Mouse (Mus musculus) hindbrain, postnatal 0 days (tissue): ENCODE measurements around the gene Timm22. TPM values are rescaled to one million over a fixed set of nuclear protein-coding genes. Genes with fewer than 3 reads are reported as not detected.

Source experiments
- ATAC-seq: fragments of 200-750 bp; cut with Nextera tagmentation; 2 replicates; pipeline ENCODE4 v1.8.0; 2017; ENCODE audit warnings: mild to moderate bottlenecking, moderate TSS enrichment, moderate library complexity
- DNase-seq: peaks from one replicate; pipeline ENCODE4 v3.0.0-alpha.2; 2015; ENCODE audit warnings: low spot score
- H3K27ac ChIP-seq: fragments of 300-500 bp; sonication (generic); 2 replicates; pipeline ENCODE4 v1.5.1; 2014; ENCODE audit warnings: mild to moderate bottlenecking
- H3K27me3 ChIP-seq: fragments of 300-500 bp; sonication (generic); 2 replicates; pipeline ENCODE4 v1.6.1; 2014; ENCODE audit warnings: low read length, mixed read lengths; ENCODE audit not compliant: insufficient read depth
- H3K36me3 ChIP-seq: fragments of 300-500 bp; sonication (generic); 2 replicates; pipeline ENCODE4 v1.6.1; 2014; ENCODE audit warnings: low read length, mixed read lengths; ENCODE audit not compliant: insufficient read depth
- H3K4me1 ChIP-seq: fragments of 300-500 bp; sonication (generic); 2 replicates; pipeline ENCODE4 v1.6.1; 2014; ENCODE audit warnings: antibody characterized with exemption, low read length, mixed read lengths; ENCODE audit not compliant: insufficient read depth
- H3K4me2 ChIP-seq: fragments of 300-500 bp; sonication (generic); 2 replicates; pipeline ENCODE4 v1.6.1; 2014; ENCODE audit warnings: low read depth, mild to moderate bottlenecking, low read length, moderate library complexity, mixed read lengths
- H3K4me3 ChIP-seq: fragments of 300-500 bp; sonication (generic); 2 replicates; pipeline ENCODE4 v1.5.1; 2014; ENCODE audit warnings: low read length
- H3K9ac ChIP-seq: fragments of 300-500 bp; sonication (generic); replicated peaks from 2 replicates; pipeline ENCODE4 v1.6.1; 2014; ENCODE audit warnings: mild to moderate bottlenecking, low read length, moderate library complexity, mixed read lengths
- H3K9me3 ChIP-seq: fragments of 300-500 bp; sonication (generic); 2 replicates; pipeline ENCODE4 v1.6.1; 2016; ENCODE audit warnings: low read length, mixed read lengths
- CTCF ChIP-seq: IDR thresholded peaks from 2 replicates; pipeline ENCODE4 v1.5.1; 2016; ENCODE audit warnings: antibody characterized with exemption, control low read depth, low read depth
- WGBS: fragments of 180-500 bp; shearing (Covaris S2); extraction: QIAGEN DNeasy Blood & Tissue Kit; methylation state at CpG from one replicate; pipeline ENCODE4 v1.1.7; 2014; 5-methylcytosine and 5-hydroxymethylcytosine counted together
- polyA plus RNA-seq: library from polyadenylated mRNA; unstranded; fragments of >200 nt; fragmentation: Nextera tagmentation; extraction: Ambion mirVana; gene quantifications from 2 replicates; pipeline ENCODE4 v1.2.1, GENCODE M21; 2015
- total RNA-seq: library from RNA; depleted of rRNA; stranded (reverse); fragments of >200 nt; gene quantifications from 2 replicates; pipeline ENCODE4 v1.2.3, GENCODE M21; 2014

Gene Timm22
- total and polyA plus RNA-seq, 2 experiments from 2014 or later, result 49.8 to 104 TPM

DNA sequence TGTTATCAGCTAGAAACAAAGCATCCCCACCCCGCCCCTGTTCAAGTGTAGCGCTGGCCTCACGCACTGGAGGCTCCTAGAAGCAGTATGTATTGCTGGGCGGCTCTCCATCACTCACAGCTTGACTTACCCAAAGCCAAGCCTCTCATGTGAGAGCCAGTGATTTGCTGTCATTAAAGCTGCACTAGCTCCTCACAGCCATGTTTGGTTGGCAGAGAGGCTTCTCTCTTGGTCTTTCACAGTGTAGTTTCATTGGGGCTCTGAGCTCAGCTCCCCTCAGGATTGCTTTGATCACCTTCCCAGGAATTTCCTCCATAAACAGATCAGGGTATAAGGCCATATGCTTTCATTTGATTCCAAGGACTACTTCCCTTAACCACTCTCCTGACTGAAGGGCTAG is 6.5 kb downstream of the Timm22 start:
- no peak for ATAC-seq
- Histone ChIP-seq H3K9me3 (no peaks in the 10 kb centered on the region), H3K4me3 (no peak overlapping the region), H3K4me2 (no peak overlapping the region), H3K9ac (no peak overlapping the region), H3K27me3 (no peaks in the 10 kb centered on the region), H3K36me3 (peaks cover 30% of the 10 kb centered on the region), H3K4me1 (no peaks in the 10 kb centered on the region), H3K27ac (no peak overlapping the region)
- 70% methylated on average over 4 of the region's 4 CpGs for WGBS
- DNase-seq, result no peak
- no peak for TF ChIP-seq CTCF

- ATAC-seq, result no peak
- no peaks in the 10 kb centered on the region for H3K27me3 ChIP-seq
- H3K4me1 ChIP-seq, result peaks cover 9% of the 10 kb centered on the region; the same call in 1 of the 2 replicates
- no peak overlapping the region; the same call in 1 of the 2 replicates for H3K27ac ChIP-seq
- H3K9ac ChIP-seq, result no peak overlapping the region
- 83% methylated on average over 4 of the region's 4 CpGs for WGBS
- peaks cover 48% of the 10 kb centered on the region for H3K36me3 ChIP-seq
- no peak for DNase-seq
- no peaks in the 10 kb centered on the region for H3K9me3 ChIP-seq
- no peak overlapping the region for H3K4me3 ChIP-seq
- no peak for TF ChIP-seq CTCF
- H3K4me2 ChIP-seq, result no peak overlapping the region
These were observed 8.2 kb downstream of the Timm22 start for GRCm38 (mm10) chr11:76415001-76415400.

DNA sequence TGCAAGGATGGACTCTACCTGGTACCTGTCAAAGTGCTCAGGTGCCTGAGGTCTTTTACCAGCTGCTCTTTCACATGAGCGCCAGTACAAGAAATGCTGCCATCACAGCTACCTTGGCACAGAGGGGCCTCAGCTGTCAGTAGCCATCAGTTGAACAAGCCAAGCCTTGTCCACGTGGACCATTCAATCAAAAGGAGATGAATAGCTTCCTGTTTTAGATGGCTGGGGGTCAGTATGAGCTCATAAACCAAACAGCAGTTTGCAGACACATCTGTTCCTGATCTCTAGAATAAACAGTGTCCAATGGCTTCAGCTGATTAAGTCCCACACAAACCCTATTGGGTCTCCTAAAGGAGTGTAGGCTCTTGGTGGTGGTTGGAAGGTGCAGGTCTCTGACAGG is 9.2 kb downstream of the Timm22 start:
- no peaks in the 10 kb centered on the region for H3K9me3 ChIP-seq
- peak overlapping the region; percentile 36 for H3K27ac ChIP-seq
- ATAC-seq (no peak), DNase-seq (no peak)
- H3K9ac ChIP-seq, result no peak overlapping the region
- no peak for TF ChIP-seq CTCF
- H3K4me1 ChIP-seq, result peaks cover 9% of the 10 kb centered on the region; the same call in 1 of the 2 replicates
- H3K27me3 ChIP-seq, result no peaks in the 10 kb centered on the region
- H3K4me3 ChIP-seq, result no peak overlapping the region
- 49% methylated on average over 2 of the region's 2 CpGs for WGBS
- H3K36me3 ChIP-seq, result peaks cover 52% of the 10 kb centered on the region
- no peak overlapping the region for H3K4me2 ChIP-seq

DNA sequence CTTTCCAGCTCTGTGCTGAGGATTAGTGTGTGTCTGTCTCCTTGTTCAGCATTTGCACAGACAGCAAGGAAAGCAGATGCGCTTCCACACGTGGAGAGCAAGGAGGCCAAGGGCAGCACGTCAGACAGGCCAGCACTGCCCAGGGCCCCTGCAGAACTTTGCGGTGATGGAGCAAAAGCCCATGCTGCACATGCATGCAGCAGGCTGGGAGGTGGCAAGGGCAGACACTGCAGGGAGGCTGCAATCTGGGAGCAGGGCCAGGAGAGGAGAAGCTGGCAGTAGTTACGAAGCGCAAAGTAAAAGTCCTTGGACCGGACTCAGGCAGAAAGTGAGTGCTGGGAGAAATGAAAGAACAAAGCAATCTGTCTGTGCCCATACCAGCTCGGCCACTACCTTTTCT is 11.7 kb downstream of the Timm22 start:
- Histone ChIP-seq H3K9me3 (no peaks in the 10 kb centered on the region), H3K4me1 (peaks cover 9% of the 10 kb centered on the region; the same call in 1 of the 2 replicates), H3K4me3 (no peak overlapping the region), H3K4me2 (no peak overlapping the region), H3K27me3 (no peaks in the 10 kb centered on the region), H3K27ac (peak overlapping the region; percentile 65; the same call in 1 of the 2 replicates), H3K36me3 (peaks cover 69% of the 10 kb centered on the region), H3K9ac (no peak overlapping the region)
- 40% methylated on average over 8 of the region's 8 CpGs for WGBS
- ATAC-seq (peak; percentile 56), DNase-seq (peak; percentile 72)
- TF ChIP-seq CTCF, result no peak

DNA sequence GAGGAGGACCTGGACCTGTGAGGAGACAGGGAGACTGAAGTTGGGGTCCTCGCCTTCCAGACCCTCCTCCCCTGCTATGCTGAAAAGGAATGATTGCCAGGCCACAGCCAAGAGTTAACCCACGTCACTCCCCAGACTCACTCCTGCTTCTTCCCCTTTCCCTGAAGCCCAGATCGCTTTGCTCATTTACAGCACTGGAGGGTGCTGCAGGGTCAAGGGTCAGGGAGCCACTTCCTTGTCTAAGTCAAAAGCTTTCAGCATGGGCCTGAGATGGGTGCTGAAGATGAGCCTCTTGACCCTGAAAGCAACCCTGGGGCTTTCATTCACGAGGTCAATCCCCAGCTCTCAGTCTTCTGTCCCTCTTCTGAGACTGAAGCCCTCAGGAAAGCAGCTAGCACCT is 12.4 kb downstream of the Timm22 start:
- Histone ChIP-seq H3K4me3 (no peak overlapping the region), H3K27ac (peak overlapping the region; percentile 65; the same call in 1 of the 2 replicates), H3K4me2 (no peak overlapping the region), H3K9me3 (no peaks in the 10 kb centered on the region), H3K9ac (0 out of 2 replicates have a peak overlapping the region, but pooled peaks have one; percentile 17), H3K36me3 (peaks cover 76% of the 10 kb centered on the region), H3K27me3 (no peaks in the 10 kb centered on the region), H3K4me1 (peaks cover 9% of the 10 kb centered on the region; the same call in 1 of the 2 replicates)
- TF ChIP-seq CTCF, result no peak
- ATAC-seq, result no peak
- no peak for DNase-seq
- 66% methylated on average over 4 of the region's 4 CpGs for WGBS

DNA sequence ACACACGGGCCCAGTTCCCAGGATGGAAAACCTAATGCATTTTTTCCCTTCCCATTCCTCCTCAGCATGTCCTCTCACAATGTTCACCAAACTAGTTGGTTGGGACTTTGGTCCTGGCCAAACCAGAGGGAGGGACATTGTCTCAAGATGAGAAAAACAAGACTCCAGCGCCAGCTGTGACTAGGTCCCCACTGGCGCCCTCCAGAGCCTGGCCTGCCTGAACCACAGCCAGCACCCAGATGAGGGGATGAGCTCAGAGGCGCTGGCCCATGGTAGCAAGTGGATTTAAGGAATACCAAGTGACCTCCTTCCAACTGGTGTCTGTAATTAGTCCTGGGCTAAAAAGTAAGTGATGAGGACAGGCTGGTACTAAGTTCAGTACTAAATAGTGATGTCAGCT is 14.1 kb downstream of the Timm22 start:
- Histone ChIP-seq H3K36me3 (peaks cover 64% of the 10 kb centered on the region), H3K4me3 (no peak overlapping the region), H3K27ac (no peak overlapping the region), H3K27me3 (no peaks in the 10 kb centered on the region), H3K9ac (no peak overlapping the region), H3K4me2 (no peak overlapping the region), H3K9me3 (no peaks in the 10 kb centered on the region), H3K4me1 (peaks cover 9% of the 10 kb centered on the region; the same call in 1 of the 2 replicates)
- no peak for TF ChIP-seq CTCF
- ATAC-seq (no peak), DNase-seq (no peak)
- WGBS, result 69% methylated on average over 4 of the region's 4 CpGs

GRCm38 (mm10) chr11:76425749-76426148 is 19.0 kb downstream of the Timm22 start:
- no peaks in the 10 kb centered on the region for H3K9me3 ChIP-seq
- 83% methylated on average over 6 of the region's 6 CpGs for WGBS
- no peak overlapping the region for H3K4me2 ChIP-seq
- H3K27ac ChIP-seq, result no peak overlapping the region
- TF ChIP-seq CTCF, result no peak
- H3K4me1 ChIP-seq, result peaks cover 8% of the 10 kb centered on the region; the same call in 1 of the 2 replicates
- DNase-seq (no peak), ATAC-seq (no peak)
- no peak overlapping the region for H3K9ac ChIP-seq
- peaks cover 27% of the 10 kb centered on the region; the same call in 1 of the 2 replicates for H3K36me3 ChIP-seq
- H3K27me3 ChIP-seq, result no peaks in the 10 kb centered on the region
- no peak overlapping the region for H3K4me3 ChIP-seq
